11 mouse cellular contexts compared by ENCODE assay signal in genomic region chr7:46453930-46454679, GRCm38 (mm10). TPM values are rescaled to one million over a fixed set of nuclear protein-coding genes. Genes with fewer than 3 reads are reported as not detected.
A peak's percentile ranks its signal among the peaks of the same experiment; 100 is the strongest.
DNase-seq lines count a peak whose midpoint lies in the region; ATAC-seq and TF ChIP-seq lines count a peak whose summit lies in the region.
"Had no signal": no experiment of that assay in that cellular context is flagged by ENCODE, and none has a peak within 500 bp of the region (broad histone marks: within the 10 kb centered on the region; RNA-seq: fewer than 3 reads in every experiment).

No protein-coding gene starts in this region.

- no peaks in the 10 kb centered on the region for H3K79me2 ChIP-seq in heart, adult 2 months (replicated peaks; ENCODE audit: control insufficient read depth, insufficient read depth, low read length)

- intact Hi-C loops in heart, postnatal 25 days (cut with DNase I): no loop called here
- intact Hi-C loops in heart, adult 2 months (cut with DNase I): loop anchor here (2.0 kb wide), 1 partner anchor 19 kb away; no protein-coding TSS in a partner anchor

- H3K9ac ChIP-seq in hindbrain, embryonic 11.5 days (ENCODE audit: low read depth, low read length): no peak overlapping the region
- no peak overlapping the region for H3K9ac ChIP-seq in midbrain, postnatal 0 days (replicated peaks; ENCODE audit: low read length, poor library complexity, severe bottlenecking)
- no peak overlapping the region for H3K9ac ChIP-seq in kidney, embryonic 16.5 days (replicated peaks; ENCODE audit: low read length)
- no peak overlapping the region for H3K9ac ChIP-seq in heart, adult 2 months (ENCODE audit: low read depth, low read length)
- H3K9ac ChIP-seq: stomach, embryonic 15.5 days had no signal

- no peak overlapping the region; the same call in 1 of the 2 replicates for H3K4me2 ChIP-seq in hindbrain, embryonic 11.5 days (replicated peaks; ENCODE audit: low read depth, low read length)
- H3K4me2 ChIP-seq in midbrain, postnatal 0 days (ENCODE audit: low read depth, low read length, poor library complexity, severe bottlenecking): no peak overlapping the region
- H3K4me2 ChIP-seq in kidney, embryonic 16.5 days (replicated peaks; ENCODE audit: low read depth, low read length): no peak overlapping the region
- H3K4me2 ChIP-seq: stomach, embryonic 15.5 days had no signal

- no peak for TF ChIP-seq EP300 in heart, adult 2 months (IDR thresholded peaks at IDR 0.05; ENCODE audit: insufficient read depth, low read depth, low read length)

- DNase-seq in brain, embryonic 18.5 days (ENCODE audit: low read depth, low spot score): peak; percentile 42
- peak; percentile 68 to 76 for DNase-seq in cerebellum, postnatal 36 days
- peak; percentile 78 for DNase-seq in hindbrain, embryonic 11.5 days (ENCODE audit: low spot score)
- peak; percentile 88 for DNase-seq in midbrain, postnatal 0 days (ENCODE audit: low spot score)
- no peak for DNase-seq in heart, postnatal 25 days (ENCODE audit: low spot score)
- no peak for DNase-seq in heart, adult 2 months
- DNase-seq: kidney, adult 2 months had no signal

- no peaks in the 10 kb centered on the region for H3K9me3 ChIP-seq in hindbrain, embryonic 11.5 days (ENCODE audit: control insufficient read depth, low read length)
- H3K9me3 ChIP-seq in midbrain, postnatal 0 days (ENCODE audit: low read length): no peaks in the 10 kb centered on the region
- H3K9me3 ChIP-seq in kidney, embryonic 16.5 days (ENCODE audit: low read length): no peaks in the 10 kb centered on the region; the same call in 1 of the 2 replicates
- H3K9me3 ChIP-seq: G1E; stomach, embryonic 15.5 days had no signal

- H3K4me3 ChIP-seq in hindbrain, embryonic 11.5 days (ENCODE audit: low read depth, low read length): no peak overlapping the region
- H3K4me3 ChIP-seq in midbrain, postnatal 0 days (ENCODE audit: low read depth, low read length): no peak overlapping the region
- no peak overlapping the region for H3K4me3 ChIP-seq in kidney, embryonic 16.5 days (ENCODE audit: low read length)
- no peak overlapping the region for H3K4me3 ChIP-seq in heart, adult 2 months
- H3K4me3 ChIP-seq: stomach, embryonic 15.5 days had no signal

- TF ChIP-seq POLR2A in heart, adult 2 months (IDR thresholded peaks at IDR 0.05; ENCODE audit: insufficient read depth, low read depth, low read length): no peak

- peak; percentile 88 for ATAC-seq in hindbrain, embryonic 11.5 days (ENCODE audit: low FRiP score)
- peak; percentile 84 for ATAC-seq in midbrain, postnatal 0 days (ENCODE audit: low FRiP score)
- no peak for ATAC-seq in kidney, embryonic 16.5 days (ENCODE audit: low FRiP score, low TSS enrichment)

- H3K27me3 ChIP-seq in hindbrain, embryonic 11.5 days (ENCODE audit: control insufficient read depth, insufficient read depth, low read length): no peaks in the 10 kb centered on the region
- no peaks in the 10 kb centered on the region for H3K27me3 ChIP-seq in midbrain, postnatal 0 days (ENCODE audit: insufficient read depth, low read length)
- no peaks in the 10 kb centered on the region for H3K27me3 ChIP-seq in kidney, embryonic 16.5 days (ENCODE audit: insufficient read depth, low read length)
- no peaks in the 10 kb centered on the region for H3K27me3 ChIP-seq in heart, adult 2 months (ENCODE audit: control insufficient read depth, insufficient read depth, low read length)
- H3K27me3 ChIP-seq: stomach, embryonic 15.5 days had no signal

- no peaks in the 10 kb centered on the region for H3K36me3 ChIP-seq in hindbrain, embryonic 11.5 days (ENCODE audit: control insufficient read depth, insufficient read depth, low read length)
- no peaks in the 10 kb centered on the region for H3K36me3 ChIP-seq in midbrain, postnatal 0 days (ENCODE audit: insufficient read depth, low read length)
- H3K36me3 ChIP-seq in kidney, embryonic 16.5 days (ENCODE audit: insufficient read depth, low read length): no peaks in the 10 kb centered on the region
- H3K36me3 ChIP-seq in heart, adult 2 months (ENCODE audit: control insufficient read depth, insufficient read depth, low read length): no peaks in the 10 kb centered on the region
- H3K36me3 ChIP-seq: stomach, embryonic 15.5 days had no signal

- H3K27ac ChIP-seq in hindbrain, embryonic 11.5 days (ENCODE audit: low read depth, low read length): peak overlapping the region; percentile 47
- peak overlapping the region; percentile 68 for H3K27ac ChIP-seq in midbrain, postnatal 0 days (ENCODE audit: low read depth, low read length)
- H3K27ac ChIP-seq in kidney, embryonic 16.5 days (ENCODE audit: low read length): no peak overlapping the region
- no peak overlapping the region for H3K27ac ChIP-seq in heart, adult 2 months
- H3K27ac ChIP-seq: stomach, embryonic 15.5 days had no signal

- WGBS in hindbrain, embryonic 11.5 days: 28% methylated on average over 10 of the region's 10 CpGs
- WGBS in midbrain, postnatal 0 days: 18% methylated on average over 10 of the region's 10 CpGs
- 35% methylated on average over 10 of the region's 10 CpGs for WGBS in kidney, embryonic 16.5 days
- 60% methylated on average over 10 of the region's 10 CpGs for WGBS in heart, adult 2 months

- peaks cover 10% of the 10 kb centered on the region for H3K4me1 ChIP-seq in hindbrain, embryonic 11.5 days (replicated peaks; ENCODE audit: control insufficient read depth, insufficient read depth, low read length)
- peaks cover 18% of the 10 kb centered on the region for H3K4me1 ChIP-seq in midbrain, postnatal 0 days (ENCODE audit: insufficient read depth, low read length)
- no peaks in the 10 kb centered on the region for H3K4me1 ChIP-seq in kidney, embryonic 16.5 days (ENCODE audit: insufficient read depth, low read length)
- H3K4me1 ChIP-seq in heart, adult 2 months (ENCODE audit: control insufficient read depth, insufficient read depth, low read length): no peaks in the 10 kb centered on the region
- H3K4me1 ChIP-seq: stomach, embryonic 15.5 days had no signal

- TF ChIP-seq CTCF in midbrain, postnatal 0 days (IDR thresholded peaks at IDR 0.05): no peak
- no peak for TF ChIP-seq CTCF in heart, adult 2 months (IDR thresholded peaks at IDR 0.05)

RNA-seq across cellular contexts. Expression of gene Kcnc1, which starts 57.8 kb away (rescaled TPM):
- polyA plus RNA-seq in hindbrain, embryonic 11.5 days (2014; fragmentation: Nextera tagmentation; extraction: Ambion mirVana): 1.7 and 3.1 TPM in 2 replicates
- 43.8 and 44.9 TPM in 2 replicates for total RNA-seq in midbrain, postnatal 0 days (2014; rRNA removed)
- 24.0 and 26.5 TPM in 2 replicates for polyA plus RNA-seq in midbrain, postnatal 0 days (2015; fragmentation: Nextera tagmentation; extraction: Ambion mirVana)
- polyA plus RNA-seq in kidney, embryonic 16.5 days (2015; fragmentation: Nextera tagmentation; extraction: Ambion mirVana): 0.04 TPM in 1 of 2 replicates, not detected in the other
- total RNA-seq in heart, postnatal 25 days (2021): under 1 TPM; 0.03 to 0.05 TPM
- total RNA-seq in heart, adult 2 months (2021): under 1 TPM; 0.09 to 0.21 TPM
- polyA plus RNA-seq in heart, adult 2 months (2012; rRNA removed): 0.10 and 0.41 TPM in 2 replicates
- polyA plus RNA-seq: G1E; liver, adult 2 months had no signal

Comparison
In these comparisons a context has a peak if more than half of its experiments do, and no peak if none do; other contexts are left out.
1. DNase-seq: peak in brain, embryonic 18.5 days (single experiment), cerebellum, postnatal 36 days (2 of 2), hindbrain, embryonic 11.5 days (single experiment) and midbrain, postnatal 0 days (single experiment); none in heart, postnatal 25 days (single experiment) and heart, adult 2 months (0 of 2).
2. H3K27ac ChIP-seq: peak in hindbrain, embryonic 11.5 days (single experiment) and midbrain, postnatal 0 days (single experiment); none in kidney, embryonic 16.5 days (single experiment) and heart, adult 2 months (single experiment).